Mouse (Mus musculus): ENCODE measurements at regions not wholly inside any gene's neighbourhood (a gene's known extent, or its start where the extent isn't known, plus 50 kb on each side); places are given as distances from the start of the nearest gene placed in this dataset.

- no peak for TF ChIP-seq CTCF (IDR thresholded peaks at IDR 0.05; ENCODE audit: extremely low read depth, insufficient read depth, low read length)
- TF ChIP-seq POLR2A (IDR thresholded peaks at IDR 0.05; ENCODE audit: extremely low read depth, insufficient read depth, low read length) = no peak
Observed at GRCm38 (mm10) chr9:67153333-67153732, 104.1 kb upstream of the Tpm1 start.

Measured in cortical plate, adult 2 months (tissue).